Mouse (Mus musculus) forebrain, embryonic 16.5 days (tissue): ENCODE measurements around the gene Igfbp4. TPM values are rescaled to one million over a fixed set of nuclear protein-coding genes. Genes with fewer than 3 reads are reported as not detected.
A peak's percentile ranks its signal among the peaks of the same experiment; 100 is the strongest.

Experiments used
- ATAC-seq: fragments of 200-750 bp; cut with Nextera tagmentation; 2 replicates; pipeline ENCODE4 v1.8.0; 2017; ENCODE audit warnings: mild to moderate bottlenecking, moderate library complexity
- H3K27ac ChIP-seq: fragments of 300-500 bp; sonication (generic); 2 replicates; pipeline ENCODE4 v1.5.1; 2014; ENCODE audit warnings: low read length, control low read depth
- H3K27me3 ChIP-seq: fragments of 300-500 bp; sonication (generic); replicated peaks from 2 replicates; pipeline ENCODE4 v1.6.1; 2014; ENCODE audit warnings: low read length; ENCODE audit not compliant: control insufficient read depth, insufficient read depth
- H3K36me3 ChIP-seq: fragments of 300-500 bp; sonication (generic); 2 replicates; pipeline ENCODE4 v1.6.1; 2014; ENCODE audit not compliant: control insufficient read depth, insufficient read depth
- H3K4me1 ChIP-seq: fragments of 300-500 bp; sonication (generic); replicated peaks from 2 replicates; pipeline ENCODE4 v1.6.1; 2014; ENCODE audit warnings: low read length; ENCODE audit not compliant: control insufficient read depth, insufficient read depth
- H3K4me2 ChIP-seq: fragments of 300-500 bp; sonication (generic); 2 replicates; pipeline ENCODE4 v1.6.1; 2014; ENCODE audit warnings: mild to moderate bottlenecking, low read length, control low read depth
- H3K4me3 ChIP-seq: fragments of 300-500 bp; sonication (generic); replicated peaks from 2 replicates; pipeline ENCODE4 v1.5.1; 2014; ENCODE audit warnings: mild to moderate bottlenecking, low read length, control low read depth
- H3K9ac ChIP-seq: fragments of 300-500 bp; sonication (generic); replicated peaks from 2 replicates; pipeline ENCODE4 v1.6.1; 2014; ENCODE audit warnings: low read depth, low read length, control low read depth
- H3K9me3 ChIP-seq: fragments of 300-500 bp; sonication (generic); 2 replicates; pipeline ENCODE4 v1.6.1; 2016; ENCODE audit warnings: low read length; ENCODE audit not compliant: control insufficient read depth
- WGBS: fragments of 180-500 bp; shearing (Covaris S2); extraction: QIAGEN DNeasy Blood & Tissue Kit; methylation state at CpG from one replicate; pipeline ENCODE4 v1.1.7; 2014; 5-methylcytosine and 5-hydroxymethylcytosine counted together
- polyA plus RNA-seq: library from polyadenylated mRNA; unstranded; fragments of >200 nt; fragmentation: Nextera tagmentation; extraction: Ambion mirVana; gene quantifications from 2 replicates; pipeline ENCODE4 v1.2.1, GENCODE M21; 2015

Gene Igfbp4
- polyA plus RNA-seq, 1 experiment from 2014 or later, result 147 TPM

DNA sequence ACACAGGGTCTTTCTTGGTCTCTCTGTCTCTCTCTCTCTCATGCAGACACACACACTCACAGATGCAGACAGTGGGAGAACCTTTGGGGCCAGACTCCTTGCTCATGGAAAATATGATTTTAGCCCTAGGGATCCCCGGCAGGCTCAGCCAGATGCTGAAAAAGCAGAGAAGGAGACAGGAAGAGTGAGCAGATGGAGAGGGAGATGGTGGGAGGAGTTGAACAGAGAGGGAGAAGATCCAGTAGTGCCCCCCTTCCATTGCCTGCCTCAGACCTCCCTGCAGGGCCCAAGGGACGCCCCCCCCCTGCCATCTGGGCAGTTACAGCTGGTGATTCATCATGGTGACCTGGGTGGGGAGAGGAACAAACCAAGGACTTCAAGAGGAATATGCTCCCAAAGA lies 6.6 kb downstream of the Igfbp4 start:
- Histone ChIP-seq H3K27ac (no peak overlapping the region), H3K4me1 (peaks cover 9% of the 10 kb centered on the region), H3K4me2 (no peak overlapping the region), H3K4me3 (no peak overlapping the region), H3K36me3 (no peaks in the 10 kb centered on the region), H3K27me3 (no peaks in the 10 kb centered on the region), H3K9ac (no peak overlapping the region), H3K9me3 (no peaks in the 10 kb centered on the region)
- 72% methylated on average over 2 of the region's 2 CpGs for WGBS
- no peak for ATAC-seq

DNA sequence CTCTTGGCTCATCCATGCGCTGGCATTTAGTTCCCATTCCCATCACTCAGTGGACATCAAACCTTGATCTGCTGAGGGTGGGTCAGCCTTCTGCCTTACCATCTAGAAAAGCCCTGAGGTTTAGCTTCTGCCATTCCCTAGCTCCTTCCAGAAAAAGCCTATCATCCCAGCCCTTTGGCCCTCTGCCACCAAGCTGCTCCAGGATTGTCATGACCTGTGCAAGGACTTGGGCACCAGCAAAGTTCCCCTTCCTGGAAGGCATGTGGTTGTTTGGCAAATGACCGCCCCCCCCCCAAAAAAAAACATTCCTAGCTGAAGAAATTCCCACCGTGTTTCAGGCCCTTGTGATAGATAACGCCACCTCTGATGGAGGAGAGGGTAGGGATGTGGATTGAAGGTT lies 14.1 kb downstream of the Igfbp4 start:
- 56% methylated on average over 4 of the region's 4 CpGs for WGBS
- no peaks in the 10 kb centered on the region for H3K27me3 ChIP-seq
- no peaks in the 10 kb centered on the region for H3K36me3 ChIP-seq
- H3K9ac ChIP-seq, result no peak overlapping the region
- H3K9me3 ChIP-seq, result peaks cover 5% of the 10 kb centered on the region
- ATAC-seq, result no peak
- no peak overlapping the region for H3K27ac ChIP-seq
- peaks cover 5% of the 10 kb centered on the region; the same call in 1 of the 2 replicates for H3K4me1 ChIP-seq
- no peak overlapping the region for H3K4me2 ChIP-seq
- no peak overlapping the region for H3K4me3 ChIP-seq

DNA sequence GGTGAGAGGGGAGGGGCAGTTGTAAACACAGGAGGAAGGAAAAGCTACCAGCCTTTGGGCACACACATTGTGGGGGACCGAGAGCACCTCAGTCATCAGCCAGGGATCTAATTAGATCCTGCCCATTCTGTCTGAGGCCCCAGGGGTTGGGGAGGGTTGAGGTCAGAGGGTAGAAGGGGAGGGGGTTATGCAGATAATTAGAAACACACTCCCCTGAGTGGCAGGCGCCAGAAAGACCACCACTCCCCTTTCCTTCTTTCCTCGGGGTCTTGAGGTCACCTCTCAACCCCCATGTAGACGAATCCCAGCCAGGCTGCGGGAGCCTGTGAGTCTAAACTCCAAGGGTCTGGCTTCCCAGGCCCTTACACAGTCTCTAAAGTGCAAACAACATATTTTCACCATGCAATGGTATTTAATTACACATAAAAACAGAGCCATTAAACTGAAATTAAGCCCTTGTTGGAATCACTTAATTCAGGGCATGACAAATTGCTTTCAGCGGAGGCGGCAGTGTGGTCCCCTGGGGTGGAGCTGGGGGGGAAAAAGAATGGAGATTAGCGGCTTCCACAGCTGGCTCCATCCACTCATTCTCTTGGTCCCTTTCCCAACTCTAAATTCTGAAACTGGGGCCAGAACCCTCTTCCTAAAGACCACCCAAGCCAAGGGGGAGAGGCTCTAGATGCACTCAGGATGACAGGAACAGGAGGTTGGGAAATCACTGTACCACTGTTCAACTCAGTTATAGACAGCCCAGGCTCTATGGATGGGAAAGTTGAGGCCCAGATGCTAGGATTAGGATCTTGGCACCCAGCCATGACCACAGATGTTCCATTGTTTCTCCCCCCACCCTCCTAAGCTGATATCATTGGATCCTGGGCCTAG lies 14.8 kb downstream of the Igfbp4 start:
- WGBS, result 3% methylated on average over 8 of the region's 8 CpGs
- H3K36me3 ChIP-seq, result no peaks in the 10 kb centered on the region
- H3K4me2 ChIP-seq, result no peak overlapping the region
- H3K4me1 ChIP-seq, result peaks cover 5% of the 10 kb centered on the region; the same call in 1 of the 2 replicates
- H3K4me3 ChIP-seq, result no peak overlapping the region
- H3K9me3 ChIP-seq, result peaks cover 5% of the 10 kb centered on the region
- no peak overlapping the region for H3K27ac ChIP-seq
- no peak overlapping the region for H3K9ac ChIP-seq
- no peaks in the 10 kb centered on the region for H3K27me3 ChIP-seq
- no peak for ATAC-seq

DNA sequence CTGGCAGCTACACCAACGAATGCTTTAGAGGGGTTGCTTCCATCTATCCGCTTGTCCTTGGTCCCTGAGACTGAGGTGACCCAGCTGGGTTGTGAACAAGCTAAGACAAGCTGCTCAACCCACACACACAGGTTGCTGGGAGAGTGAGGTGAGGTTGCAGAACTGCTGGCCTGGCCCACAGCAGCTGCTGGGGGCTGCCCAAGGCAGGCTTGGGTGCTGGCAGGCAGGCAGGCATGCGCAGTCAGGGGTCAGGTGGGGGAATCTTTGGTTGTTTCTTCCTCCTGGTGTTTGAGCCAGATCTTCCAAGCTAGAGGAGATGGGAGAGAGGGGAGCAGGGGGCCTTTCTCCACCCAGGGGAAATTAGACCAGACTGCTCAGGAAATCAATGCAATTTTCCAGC lies 19.4 kb downstream of the Igfbp4 start:
- Histone ChIP-seq H3K4me2 (no peak overlapping the region), H3K9ac (no peak overlapping the region), H3K27ac (no peak overlapping the region), H3K4me3 (no peak overlapping the region), H3K9me3 (peaks cover 5% of the 10 kb centered on the region), H3K4me1 (peaks cover 5% of the 10 kb centered on the region; the same call in 1 of the 2 replicates), H3K27me3 (no peaks in the 10 kb centered on the region), H3K36me3 (no peaks in the 10 kb centered on the region)
- ATAC-seq, result no peak
- WGBS, result 91% methylated on average over 3 of the region's 3 CpGs

GRCm38 (mm10) chr11:99062661-99063060 lies 21.6 kb downstream of the Igfbp4 start:
- Histone ChIP-seq H3K27ac (no peak overlapping the region), H3K27me3 (no peaks in the 10 kb centered on the region), H3K4me2 (no peak overlapping the region), H3K9ac (no peak overlapping the region), H3K9me3 (peaks cover 5% of the 10 kb centered on the region), H3K36me3 (no peaks in the 10 kb centered on the region), H3K4me1 (no peaks in the 10 kb centered on the region), H3K4me3 (no peak overlapping the region)
- no peak for ATAC-seq
- 82% methylated on average over 7 of the region's 7 CpGs for WGBS

- no peaks in the 10 kb centered on the region for H3K4me1 ChIP-seq
- peaks cover 5% of the 10 kb centered on the region for H3K9me3 ChIP-seq
- H3K4me2 ChIP-seq, result no peak overlapping the region
- no peak for ATAC-seq
- no peak overlapping the region for H3K27ac ChIP-seq
- no peaks in the 10 kb centered on the region for H3K36me3 ChIP-seq
- 44% methylated on average over 8 of the region's 8 CpGs for WGBS
- H3K4me3 ChIP-seq, result no peak overlapping the region
- H3K27me3 ChIP-seq, result no peaks in the 10 kb centered on the region
- H3K9ac ChIP-seq, result no peak overlapping the region
Measured at GRCm38 (mm10) chr11:99063406-99064131, 22.5 kb downstream of the Igfbp4 start.

DNA sequence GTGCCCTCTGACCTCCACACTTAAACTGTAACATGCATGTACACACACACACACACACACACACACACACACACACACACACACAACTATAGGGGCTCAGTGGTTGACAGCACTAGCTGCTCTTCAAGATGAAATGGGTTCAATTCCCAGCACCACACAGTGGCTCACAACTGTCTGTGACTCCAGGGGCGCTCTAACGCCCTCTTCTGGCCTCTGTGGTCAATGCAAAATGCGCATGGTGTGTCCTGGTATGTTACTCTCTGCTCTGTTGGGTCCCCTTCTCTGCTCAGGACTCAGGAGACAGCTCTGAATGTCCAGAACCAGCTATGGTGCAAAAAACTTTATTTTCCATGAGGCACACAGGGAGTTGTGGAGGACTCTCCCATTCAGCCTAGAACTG lies 24.3 kb downstream of the Igfbp4 start:
- Histone ChIP-seq H3K4me1 (no peaks in the 10 kb centered on the region), H3K9ac (no peak overlapping the region), H3K36me3 (no peaks in the 10 kb centered on the region), H3K27me3 (no peaks in the 10 kb centered on the region), H3K4me2 (no peak overlapping the region), H3K9me3 (no peaks in the 10 kb centered on the region), H3K4me3 (no peak overlapping the region), H3K27ac (no peak overlapping the region)
- 75% methylated on average over 3 of the region's 3 CpGs for WGBS
- no peak for ATAC-seq

DNA sequence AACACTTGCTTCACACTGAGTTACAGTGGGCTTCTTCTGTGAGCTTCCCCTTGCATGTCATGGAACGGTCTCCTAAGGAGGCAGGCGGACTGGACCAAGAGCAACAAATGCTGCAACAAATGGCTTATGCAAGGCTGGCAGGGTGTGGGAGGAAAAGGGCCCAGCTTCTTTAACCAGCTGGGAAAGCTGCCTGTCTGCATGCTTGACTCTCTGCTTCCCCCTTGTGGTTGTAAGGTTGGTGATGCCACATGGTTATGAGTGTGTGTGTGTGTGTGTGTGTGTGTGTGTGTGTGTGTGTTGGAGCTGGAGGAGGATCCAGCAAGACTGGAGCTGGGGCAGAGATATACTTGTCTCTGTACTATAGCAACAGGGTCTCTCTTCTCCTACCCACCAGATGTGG lies 24.9 kb downstream of the Igfbp4 start:
- no peak overlapping the region for H3K4me3 ChIP-seq
- ATAC-seq, result peak; percentile 58; the same call in 1 of the 2 replicates
- H3K4me1 ChIP-seq, result no peaks in the 10 kb centered on the region
- no peaks in the 10 kb centered on the region for H3K9me3 ChIP-seq
- no peak overlapping the region for H3K9ac ChIP-seq
- H3K36me3 ChIP-seq, result no peaks in the 10 kb centered on the region
- H3K27me3 ChIP-seq, result no peaks in the 10 kb centered on the region
- whole genome bisulfite sequencing, result 23% methylated on average over 2 of the region's 2 CpGs
- H3K4me2 ChIP-seq, result no peak overlapping the region
- H3K27ac ChIP-seq, result no peak overlapping the region

DNA sequence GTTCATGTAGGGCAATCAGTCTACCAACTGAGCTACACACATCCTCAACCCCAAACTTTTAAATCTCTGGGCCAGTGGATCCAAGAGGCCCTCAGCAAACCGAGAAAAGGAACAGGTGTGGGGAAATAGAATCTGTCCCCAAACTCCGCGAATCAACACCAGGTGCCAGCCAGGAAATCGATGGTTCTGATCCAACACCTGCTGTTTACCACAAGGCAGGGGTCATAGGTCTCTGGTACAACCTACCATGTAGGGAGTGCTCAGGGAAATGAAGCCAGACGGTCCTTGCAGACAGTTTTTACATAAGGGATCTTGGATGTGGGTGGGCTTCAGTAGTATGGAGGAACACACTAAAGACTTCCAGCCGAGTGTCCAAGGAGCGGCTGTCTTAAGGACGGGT lies 26.5 kb downstream of the Igfbp4 start:
- H3K4me1 ChIP-seq, result no peaks in the 10 kb centered on the region
- H3K36me3 ChIP-seq, result no peaks in the 10 kb centered on the region
- H3K27ac ChIP-seq, result no peak overlapping the region
- ATAC-seq, result no peak
- H3K27me3 ChIP-seq, result no peaks in the 10 kb centered on the region
- H3K9ac ChIP-seq, result no peak overlapping the region
- H3K4me2 ChIP-seq, result no peak overlapping the region
- no peak overlapping the region for H3K4me3 ChIP-seq
- 85% methylated on average over 8 of the region's 8 CpGs for WGBS
- H3K9me3 ChIP-seq, result no peaks in the 10 kb centered on the region
